Mouse (Mus musculus): Measurements from ENCODE around the gene Acsf3.

DNA sequence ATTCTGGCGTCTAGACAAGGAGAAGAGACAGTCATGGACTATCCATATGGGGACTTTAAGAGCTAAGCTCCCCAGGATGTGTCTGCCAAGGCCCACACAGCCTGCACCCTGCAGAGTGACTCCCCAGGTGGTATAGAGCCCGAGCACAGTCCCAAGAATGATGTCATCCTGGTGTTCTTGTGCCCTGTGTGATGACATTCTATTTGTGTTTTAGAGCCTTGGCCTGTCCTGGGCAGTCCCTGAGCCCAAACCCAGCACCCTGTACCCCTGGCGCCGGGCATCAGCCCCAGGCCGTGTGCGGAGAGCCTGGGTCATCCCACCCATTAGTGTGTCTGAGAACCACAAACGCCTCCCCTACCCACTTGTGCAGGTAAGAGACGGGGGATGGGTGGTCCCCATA lies 81.0 kb downstream of the Acsf3 start:
- TF ChIP-seq HCFC1 (IDR thresholded peaks at IDR 0.05; ENCODE audit: borderline replicate concordance, insufficient read depth, low read length) (no peak), ZNF384 (IDR thresholded peaks at IDR 0.05; ENCODE audit: low read depth, low read length) (no peak), ZC3H11A (IDR thresholded peaks at IDR 0.05; ENCODE audit: borderline replicate concordance, low read depth, low read length) (no peak), CHD2 (IDR thresholded peaks at IDR 0.05; ENCODE audit: low read depth, low read length) (no peak)
